Mouse (Mus musculus) olfactory bulb, adult 2 months (tissue): ENCODE data around the gene Tbc1d2. TPM values are rescaled to one million over a fixed set of nuclear protein-coding genes. Genes with fewer than 3 reads are reported as not detected.
"Not testable (repeated sequence)": the region's sequence is repeated elsewhere in the genome, so short reads cannot be mapped to it uniquely, and the experiment has no call there.

Experiments used
- H3K27ac ChIP-seq: fragments of 200-500 bp; 2 replicates; pipeline ENCODE4 v1.5.1; 2012; ENCODE audit warnings: low read depth, low read length; ENCODE audit not compliant: insufficient read depth
- H3K4me1 ChIP-seq: fragments of 200-500 bp; 2 replicates; pipeline ENCODE4 v1.6.1; 2012; ENCODE audit warnings: low read length; ENCODE audit not compliant: control insufficient read depth, insufficient read depth
- H3K4me3 ChIP-seq: fragments of 200-500 bp; 2 replicates; pipeline ENCODE4 v1.5.1; 2012; ENCODE audit warnings: mild to moderate bottlenecking, low read depth, low read length, moderate library complexity; ENCODE audit not compliant: insufficient read depth
- CTCF ChIP-seq: fragments of 200-500 bp; IDR thresholded peaks from 2 replicates; pipeline ENCODE4 v1.5.1; 2012; ENCODE audit warnings: low read depth, mild to moderate bottlenecking, low read length, moderate library complexity; ENCODE audit not compliant: insufficient read depth
- POLR2A ChIP-seq: fragments of 200-500 bp; IDR thresholded peaks from 2 replicates; pipeline ENCODE4 v1.6.1; 2012; ENCODE audit warnings: mild to moderate bottlenecking, low read depth, low read length, moderate library complexity; ENCODE audit not compliant: insufficient read depth
- WGBS: fragments of 180-500 bp; shearing (Covaris S2); methylation state at CpG from one replicate; pipeline ENCODE4 v1.1.7; 2018; 5-methylcytosine and 5-hydroxymethylcytosine counted together
- polyA plus RNA-seq: library from polyadenylated mRNA; stranded (reverse); fragments of >200 nt; gene quantifications from 2 replicates; pipeline ENCODE4 v1.2.4, GENCODE M21; 2012; ENCODE audit warnings: low replicate concordance; ENCODE audit not compliant: missing spikeins, insufficient read depth, insufficient read length

Gene Tbc1d2
- polyA plus RNA-seq, 1 experiment = not detected

DNA sequence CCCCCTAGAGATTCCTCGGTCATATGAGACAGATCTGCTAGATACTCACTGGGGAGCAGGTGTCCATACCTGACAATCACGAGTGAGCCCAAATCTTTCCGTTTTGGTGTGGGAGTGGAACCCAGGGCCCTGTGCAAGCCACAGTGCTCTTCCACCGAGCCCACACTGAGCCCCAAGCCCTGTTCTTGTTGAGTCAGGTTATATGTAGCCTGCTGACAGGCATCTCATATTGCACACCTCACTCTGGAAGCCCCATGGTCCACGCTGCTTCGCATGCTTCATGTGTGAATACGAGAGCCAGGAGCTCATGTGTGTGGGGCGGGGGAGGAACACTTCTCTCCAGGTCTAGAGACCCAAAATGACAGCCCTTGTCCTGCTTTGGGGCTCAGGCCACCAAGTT, 60.9 kb downstream of the Tbc1d2 start:
- Histone ChIP-seq H3K4me1 (no peaks in the 10 kb centered on the region), H3K27ac (no peak overlapping the region), H3K4me3 (no peak overlapping the region)
- no peak for TF ChIP-seq POLR2A
- TF ChIP-seq CTCF = no peak
- 91% methylated on average over 8 of the region's 8 CpGs for WGBS

DNA sequence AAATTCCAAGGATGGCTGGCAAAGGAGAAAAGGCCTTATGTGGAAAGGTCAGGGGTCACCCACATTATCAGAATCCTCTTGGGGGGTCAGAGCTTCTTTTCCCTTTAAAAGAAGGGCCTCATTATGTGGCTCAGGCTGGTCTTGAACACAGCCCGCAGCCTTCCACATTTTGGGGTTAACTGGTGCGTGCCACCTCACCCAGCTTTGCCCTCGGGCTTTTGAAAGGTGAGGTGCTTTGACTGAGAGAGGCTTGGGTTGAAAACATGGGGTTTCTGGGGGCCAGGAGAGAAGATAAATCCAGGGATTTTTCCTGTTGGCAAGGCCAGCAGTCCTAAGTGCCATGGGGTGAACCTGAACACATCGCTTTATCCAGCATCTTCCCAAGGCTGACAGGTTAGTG, 63.5 kb downstream of the Tbc1d2 start:
- no peak overlapping the region for H3K4me3 ChIP-seq
- WGBS = 88% methylated on average over 4 of the region's 4 CpGs
- no peak for TF ChIP-seq POLR2A
- TF ChIP-seq CTCF = no peak
- H3K27ac ChIP-seq = no peak overlapping the region
- H3K4me1 ChIP-seq = no peaks in the 10 kb centered on the region

DNA sequence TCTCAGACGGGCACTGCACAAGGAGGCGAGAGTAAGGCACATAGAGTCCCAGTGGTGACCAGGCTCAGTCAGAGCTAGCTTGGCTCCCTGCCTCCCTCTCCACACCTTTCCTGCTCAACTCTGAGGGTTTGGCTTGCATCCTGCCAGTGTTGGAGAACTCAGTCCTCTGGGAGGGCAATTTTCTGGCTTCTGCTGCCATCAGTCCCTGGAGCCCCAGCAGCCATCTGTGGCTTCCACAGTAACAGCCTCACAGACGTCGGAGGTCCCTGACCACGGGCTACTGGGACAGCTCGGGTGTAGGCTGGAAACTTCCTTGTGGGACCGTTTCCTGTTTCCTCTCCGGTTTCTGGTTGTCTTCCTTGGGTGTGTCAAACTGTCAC, 64.2 kb downstream of the Tbc1d2 start:
- TF ChIP-seq CTCF (no peak), POLR2A (no peak)

DNA sequence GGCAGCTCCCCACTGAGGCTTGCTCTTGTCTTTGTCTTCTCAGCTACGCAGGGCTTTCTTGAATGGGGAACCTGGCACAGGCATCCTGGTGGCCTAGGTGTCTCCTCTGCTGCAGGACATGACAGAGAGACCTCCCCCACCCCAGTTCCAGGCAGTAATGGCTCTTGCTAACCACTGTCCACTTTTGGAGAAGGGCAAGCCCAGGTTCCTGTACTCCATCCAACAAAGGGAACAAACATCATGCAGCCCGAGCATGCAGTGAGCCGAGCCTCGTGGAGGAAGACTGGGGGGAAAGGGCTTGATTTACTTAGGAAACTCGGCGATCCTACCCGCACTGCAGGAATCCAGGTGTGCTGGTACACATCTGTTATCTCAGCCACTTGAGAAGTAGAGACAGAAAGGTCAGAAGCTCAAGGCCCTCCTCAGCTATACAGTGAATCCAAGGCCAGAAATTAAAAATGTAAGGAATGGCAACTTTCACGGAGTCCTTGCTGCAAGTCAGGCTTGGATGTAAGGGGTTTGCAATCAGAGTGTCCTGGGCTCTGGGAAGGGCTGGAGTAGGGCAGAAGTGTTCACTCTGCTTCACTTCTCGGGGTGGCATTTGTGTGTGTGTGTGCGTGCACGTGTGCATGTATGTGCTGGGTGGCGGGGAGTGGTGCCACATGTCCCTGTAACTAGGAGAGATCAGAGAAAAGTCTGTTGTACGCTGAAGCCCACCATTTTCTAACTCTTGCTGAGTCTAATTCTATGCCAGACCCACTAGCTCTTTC, 64.8 kb downstream of the Tbc1d2 start:
- no peak for TF ChIP-seq CTCF
- TF ChIP-seq POLR2A = no peak
- Histone ChIP-seq H3K27ac (no peak overlapping the region), H3K4me3 (no peak overlapping the region), H3K4me1 (no peaks in the 10 kb centered on the region)
- 87% methylated on average over 13 of the region's 13 CpGs for WGBS

More for the DNA sequence above, 64.2 kb downstream of the Tbc1d2 start:
- WGBS = 80% methylated on average over 8 of the region's 8 CpGs
- Histone ChIP-seq H3K4me1 (no peaks in the 10 kb centered on the region), H3K27ac (no peak overlapping the region), H3K4me3 (no peak overlapping the region)

GRCm38 (mm10) chr4:46584536-46584935, 65.5 kb downstream of the Tbc1d2 start:
- not testable (repeated sequence) for H3K4me3 ChIP-seq, H3K4me1 ChIP-seq, H3K27ac ChIP-seq
- WGBS = 83% methylated on average over 3 of the region's 3 CpGs

DNA sequence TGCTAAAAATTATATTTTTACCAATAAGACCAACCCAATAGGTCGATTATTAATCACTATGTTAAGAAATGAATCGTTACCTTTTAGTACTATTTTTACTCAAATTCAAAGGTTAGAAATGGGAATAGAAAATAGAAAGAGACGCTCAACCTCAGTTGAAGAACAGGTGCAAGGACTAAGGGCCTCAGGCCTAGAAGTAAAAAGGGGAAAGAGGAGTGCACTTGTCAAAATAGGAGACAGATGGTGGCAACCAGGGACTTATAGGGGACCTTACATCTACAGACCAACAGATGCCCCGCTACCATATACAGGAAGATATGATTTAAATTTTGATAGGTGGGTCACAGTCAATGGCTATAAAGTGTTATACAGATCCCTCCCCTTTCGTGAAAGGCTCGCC, 65.9 kb downstream of the Tbc1d2 start:
- H3K4me3 ChIP-seq, H3K27ac ChIP-seq, H3K4me1 ChIP-seq: not testable (repeated sequence)
- 94% methylated on average over 2 of the region's 6 CpGs for WGBS

GRCm38 (mm10) chr4:46582024-46582423, 68.0 kb downstream of the Tbc1d2 start:
- H3K4me1 ChIP-seq, H3K4me3 ChIP-seq, H3K27ac ChIP-seq: not testable (repeated sequence)
- WGBS = 90% methylated on average over 9 of the region's 9 CpGs

DNA sequence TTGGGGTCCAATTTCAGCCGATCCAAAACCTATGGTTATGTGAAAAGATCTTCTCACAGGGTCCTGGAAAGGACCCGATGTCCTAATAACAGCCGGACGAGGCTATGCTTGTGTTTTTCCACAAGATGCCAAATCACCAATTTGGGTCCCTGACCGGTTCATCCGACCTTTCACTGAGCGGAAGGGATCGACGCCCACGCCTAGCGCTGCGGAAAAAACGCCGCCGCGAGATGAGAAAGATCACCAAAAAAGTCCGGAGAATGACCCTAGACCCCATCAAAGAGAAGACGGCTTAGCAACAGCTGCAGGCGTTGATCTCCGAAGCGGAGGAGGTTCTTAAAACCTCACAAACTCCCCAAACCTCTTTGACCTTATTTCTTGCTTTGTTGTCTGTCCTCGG, 68.4 kb downstream of the Tbc1d2 start:
- not testable (repeated sequence) for H3K4me3 ChIP-seq, H3K4me1 ChIP-seq, H3K27ac ChIP-seq
- WGBS = 95% methylated on average over 22 of the region's 22 CpGs

DNA sequence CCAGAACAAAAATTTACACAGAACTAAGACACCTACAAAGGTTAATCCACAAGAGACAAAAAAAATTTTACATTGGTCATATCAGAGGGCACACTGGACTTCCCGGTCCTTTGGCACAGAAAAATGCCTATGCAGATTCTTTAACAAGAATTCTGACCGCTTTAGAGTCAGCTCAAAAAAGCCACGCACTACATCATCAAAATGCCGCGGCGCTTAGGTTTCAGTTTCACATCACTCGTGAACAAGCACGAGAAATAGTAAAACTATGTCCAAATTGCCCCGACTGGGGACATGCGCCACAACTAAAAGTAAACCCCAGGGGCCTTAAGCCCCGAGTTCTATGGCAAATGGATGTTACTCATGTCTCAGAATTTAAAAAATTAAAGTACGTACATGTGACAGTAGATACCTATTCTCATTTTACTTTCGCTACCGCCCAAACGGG, 69.2 kb downstream of the Tbc1d2 start:
- H3K27ac ChIP-seq, H3K4me1 ChIP-seq, H3K4me3 ChIP-seq: not testable (repeated sequence)
- 91% methylated on average over 15 of the region's 15 CpGs for WGBS

GRCm38 (mm10) chr4:46578796-46579346, 71.1 kb downstream of the Tbc1d2 start:
- WGBS = 88% methylated on average over 8 of the region's 8 CpGs

More at GRCm38 (mm10) chr4:46578796-46579346, 71.1 kb downstream of the Tbc1d2 start:
- H3K4me3 ChIP-seq, H3K4me1 ChIP-seq, H3K27ac ChIP-seq: not testable (repeated sequence)
